Mouse (Mus musculus) kidney, postnatal 0 days (tissue): ENCODE results near the gene Grin2a. TPM values are rescaled to one million over a fixed set of nuclear protein-coding genes. Genes with fewer than 3 reads are reported as not detected.

Experiments
- ATAC-seq: fragments of 200-750 bp; cut with Nextera tagmentation; replicated peaks from 2 replicates; pipeline ENCODE4 v1.8.0; 2017; ENCODE audit warnings: low read depth, moderate number of reproducible peaks, moderate TSS enrichment, moderate library complexity; ENCODE audit not compliant: low FRiP score
- DNase-seq: peaks from one replicate; pipeline ENCODE4 v3.0.0-alpha.2; 2016; ENCODE audit warnings: low spot score
- H3K27ac ChIP-seq: fragments of 300-500 bp; sonication (generic); 2 replicates; pipeline ENCODE4 v1.5.1; 2014; ENCODE audit warnings: mild to moderate bottlenecking
- H3K27me3 ChIP-seq: fragments of 300-500 bp; sonication (generic); 2 replicates; pipeline ENCODE4 v1.6.1; 2014; ENCODE audit warnings: low read length, mixed read lengths; ENCODE audit not compliant: insufficient read depth
- H3K36me3 ChIP-seq: fragments of 300-500 bp; sonication (generic); 2 replicates; pipeline ENCODE4 v1.6.1; 2014; ENCODE audit warnings: low read length, mixed read lengths; ENCODE audit not compliant: insufficient read depth
- H3K4me1 ChIP-seq: fragments of 300-500 bp; sonication (generic); replicated peaks from 2 replicates; pipeline ENCODE4 v1.6.1; 2014; ENCODE audit warnings: antibody characterized with exemption, low read length, mixed read lengths; ENCODE audit not compliant: insufficient read depth
- H3K4me2 ChIP-seq: fragments of 300-500 bp; sonication (generic); 2 replicates; pipeline ENCODE4 v1.6.1; 2014; ENCODE audit warnings: mild to moderate bottlenecking, low read length, moderate library complexity, mixed read lengths
- H3K4me3 ChIP-seq: fragments of 300-500 bp; sonication (generic); replicated peaks from 2 replicates; pipeline ENCODE4 v1.5.1; 2014; ENCODE audit warnings: low read depth, low read length
- H3K9ac ChIP-seq: fragments of 300-500 bp; sonication (generic); 2 replicates; pipeline ENCODE4 v1.6.1; 2014; ENCODE audit warnings: low read depth, low read length
- H3K9me3 ChIP-seq: fragments of 300-500 bp; sonication (generic); replicated peaks from 2 replicates; pipeline ENCODE4 v1.6.1; 2016; ENCODE audit warnings: low read length, inconsistent platforms, mixed read lengths
- CTCF ChIP-seq: IDR thresholded peaks from 2 replicates; pipeline ENCODE4 v1.5.1; 2016; ENCODE audit warnings: antibody characterized with exemption, low read depth, mild to moderate bottlenecking, moderate library complexity
- WGBS: fragments of 180-500 bp; shearing (Covaris S2); extraction: QIAGEN DNeasy Blood & Tissue Kit; methylation state at CpG from one replicate; pipeline ENCODE4 v1.1.7; 2014; 5-methylcytosine and 5-hydroxymethylcytosine counted together
- polyA plus RNA-seq: library from polyadenylated mRNA; unstranded; fragments of >200 nt; fragmentation: Nextera tagmentation; extraction: Ambion mirVana; gene quantifications from 2 replicates; pipeline ENCODE4 v1.2.1, GENCODE M21; 2015

The Grin2a gene
- polyA plus RNA-seq, 1 experiment from 2014 or later: 0.08 TPM

DNA sequence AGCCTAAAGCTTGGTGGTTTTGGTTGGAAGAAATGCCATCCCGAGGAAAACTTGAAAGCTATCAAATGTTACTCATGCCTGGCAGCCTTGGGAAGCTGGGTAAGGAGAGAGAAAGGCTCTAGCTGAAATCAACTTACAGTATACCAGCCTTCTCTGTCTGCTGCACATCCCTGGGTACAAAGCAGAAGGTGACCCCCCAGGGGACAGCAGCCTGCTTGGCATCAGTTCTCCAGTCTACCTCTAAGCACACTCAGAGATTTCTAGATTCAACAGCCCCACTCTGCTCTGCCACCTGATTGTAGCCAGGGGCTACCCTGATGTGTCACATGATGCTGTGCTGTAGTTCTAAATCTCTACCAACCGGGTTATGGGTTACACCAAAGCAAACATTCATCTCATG lies 17.2 kb downstream of the Grin2a start:
- H3K9ac ChIP-seq: no peak overlapping the region
- ATAC-seq: no peak
- H3K27me3 ChIP-seq: no peaks in the 10 kb centered on the region
- H3K36me3 ChIP-seq: no peaks in the 10 kb centered on the region
- H3K4me2 ChIP-seq: no peak overlapping the region
- H3K27ac ChIP-seq: no peak overlapping the region
- WGBS: 69% methylated on average over 2 of the region's 2 CpGs
- H3K4me1 ChIP-seq: no peaks in the 10 kb centered on the region
- H3K4me3 ChIP-seq: no peak overlapping the region
- no peak for TF ChIP-seq CTCF
- no peak for DNase-seq
- no peaks in the 10 kb centered on the region for H3K9me3 ChIP-seq

GRCm38 (mm10) chr16:9972705-9973104 lies 22.7 kb downstream of the Grin2a start:
- Histone ChIP-seq H3K9ac (no peak overlapping the region), H3K27ac (no peak overlapping the region), H3K4me2 (no peak overlapping the region), H3K4me1 (no peaks in the 10 kb centered on the region), H3K9me3 (no peaks in the 10 kb centered on the region), H3K27me3 (no peaks in the 10 kb centered on the region), H3K4me3 (no peak overlapping the region), H3K36me3 (no peaks in the 10 kb centered on the region)
- no peak for TF ChIP-seq CTCF
- 88% methylated on average over 3 of the region's 3 CpGs for WGBS
- ATAC-seq: no peak
- DNase-seq: no peak

GRCm38 (mm10) chr16:9964469-9964868 lies 30.9 kb downstream of the Grin2a start:
- H3K36me3 ChIP-seq: no peaks in the 10 kb centered on the region
- WGBS: 76% methylated on average over 6 of the region's 6 CpGs
- ATAC-seq: no peak
- DNase-seq: no peak
- no peaks in the 10 kb centered on the region for H3K27me3 ChIP-seq
- no peak overlapping the region for H3K9ac ChIP-seq
- H3K4me3 ChIP-seq: no peak overlapping the region
- no peak overlapping the region for H3K27ac ChIP-seq
- TF ChIP-seq CTCF: no peak
- H3K4me1 ChIP-seq: no peaks in the 10 kb centered on the region
- H3K4me2 ChIP-seq: no peak overlapping the region
- H3K9me3 ChIP-seq: no peaks in the 10 kb centered on the region

- ATAC-seq: no peak
- Histone ChIP-seq H3K9me3 (no peaks in the 10 kb centered on the region), H3K36me3 (no peaks in the 10 kb centered on the region), H3K4me2 (no peak overlapping the region), H3K4me1 (no peaks in the 10 kb centered on the region), H3K4me3 (no peak overlapping the region), H3K27me3 (no peaks in the 10 kb centered on the region), H3K27ac (no peak overlapping the region), H3K9ac (no peak overlapping the region)
- 64% methylated on average over 1 of the region's 1 CpGs for WGBS
- TF ChIP-seq CTCF: no peak
- no peak for DNase-seq
These were observed 32.9 kb downstream of the Grin2a start for GRCm38 (mm10) chr16:9962482-9962881.

DNA sequence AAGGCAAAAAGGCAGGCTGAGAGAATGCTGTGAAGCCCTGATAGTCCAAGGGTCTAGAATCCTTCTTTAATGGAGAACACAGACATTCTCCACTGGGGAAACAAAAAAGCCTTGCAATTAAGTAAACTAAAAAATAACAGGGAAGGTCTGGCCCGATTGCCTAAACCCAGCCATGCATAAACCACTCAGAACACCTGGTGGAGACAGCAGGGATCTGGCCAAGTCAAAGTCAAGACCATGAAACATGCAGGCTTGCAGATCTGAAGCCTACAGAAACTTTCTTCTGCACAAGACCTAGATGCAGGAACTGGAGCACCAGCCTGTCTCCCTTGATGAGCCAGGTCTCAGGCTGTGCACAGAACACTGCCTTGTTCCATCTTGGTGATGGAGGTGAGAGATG lies 36.0 kb downstream of the Grin2a start:
- no peak for TF ChIP-seq CTCF
- no peaks in the 10 kb centered on the region for H3K4me1 ChIP-seq
- H3K9ac ChIP-seq: no peak overlapping the region
- ATAC-seq: no peak
- 22% methylated on average over 1 of the region's 1 CpGs for WGBS
- no peaks in the 10 kb centered on the region for H3K27me3 ChIP-seq
- DNase-seq: no peak
- H3K4me3 ChIP-seq: no peak overlapping the region
- H3K27ac ChIP-seq: no peak overlapping the region
- no peaks in the 10 kb centered on the region for H3K36me3 ChIP-seq
- H3K9me3 ChIP-seq: no peaks in the 10 kb centered on the region
- no peak overlapping the region for H3K4me2 ChIP-seq

GRCm38 (mm10) chr16:9954266-9954665 lies 41.1 kb downstream of the Grin2a start:
- TF ChIP-seq CTCF: no peak
- Histone ChIP-seq H3K4me2 (no peak overlapping the region), H3K9ac (no peak overlapping the region), H3K9me3 (no peaks in the 10 kb centered on the region), H3K36me3 (no peaks in the 10 kb centered on the region), H3K4me1 (no peaks in the 10 kb centered on the region), H3K4me3 (no peak overlapping the region), H3K27ac (no peak overlapping the region), H3K27me3 (no peaks in the 10 kb centered on the region)
- WGBS: 47% methylated on average over 5 of the region's 5 CpGs
- ATAC-seq (no peak), DNase-seq (no peak)

DNA sequence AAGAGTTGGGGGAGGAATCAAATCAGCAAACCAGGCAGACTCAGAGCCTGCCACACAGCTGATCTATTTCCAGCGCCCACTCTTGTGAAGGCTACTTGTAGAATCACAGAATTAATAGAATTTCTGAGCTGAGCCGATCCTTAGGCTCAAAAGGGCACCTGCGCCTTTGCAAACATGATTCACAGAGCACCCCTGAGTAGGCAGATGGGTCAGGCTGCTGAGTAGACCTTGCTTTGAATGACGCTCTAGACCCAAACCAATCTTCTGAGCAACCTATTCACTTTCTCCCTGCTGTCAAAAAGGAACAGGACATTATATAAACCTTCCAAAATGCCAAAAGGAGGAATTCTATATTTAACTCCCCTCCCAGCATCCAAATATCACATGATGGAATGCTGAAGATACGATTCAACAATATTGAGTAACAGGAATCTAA lies 41.9 kb downstream of the Grin2a start:
- no peak for ATAC-seq
- Histone ChIP-seq H3K4me3 (no peak overlapping the region), H3K27me3 (no peaks in the 10 kb centered on the region), H3K9me3 (no peaks in the 10 kb centered on the region), H3K27ac (no peak overlapping the region), H3K4me2 (no peak overlapping the region), H3K4me1 (no peaks in the 10 kb centered on the region), H3K36me3 (no peaks in the 10 kb centered on the region), H3K9ac (no peak overlapping the region)
- no peak for DNase-seq
- 86% methylated on average over 5 of the region's 5 CpGs for WGBS
- TF ChIP-seq CTCF: no peak
